Mouse (Mus musculus): Measurements from ENCODE around the gene Wfikkn1. TPM values are rescaled to one million over a fixed set of nuclear protein-coding genes. Genes with fewer than 3 reads are reported as not detected.

Wfikkn1 gene
- polyA plus RNA-seq, 1 experiment from 2014 or later: 0.47 TPM

- Histone ChIP-seq H3K27ac (ENCODE audit: low read depth, low read length) (no peak overlapping the region), H3K9me3 (replicated peaks; ENCODE audit: control insufficient read depth, low read length) (no peaks in the 10 kb centered on the region), H3K9ac (ENCODE audit: low read length) (peak overlapping the region; percentile 69), H3K27me3 (replicated peaks; ENCODE audit: control insufficient read depth, insufficient read depth, low read length) (no peaks in the 10 kb centered on the region), H3K4me3 (ENCODE audit: low read depth, low read length) (peak overlapping the region; percentile 62), H3K36me3 (ENCODE audit: control insufficient read depth, insufficient read depth, low read length) (no peaks in the 10 kb centered on the region), H3K4me2 (ENCODE audit: low read length) (peak overlapping the region; percentile 99), H3K4me1 (ENCODE audit: control insufficient read depth, insufficient read depth, low read length) (peaks cover 6% of the 10 kb centered on the region; the same call in 1 of the 2 replicates)
- DNase-seq (ENCODE audit: low spot score): peak; percentile 17
- 2% methylated on average over 41 of the region's 42 CpGs for WGBS
- ATAC-seq: peak; percentile 51
Measured at GRCm38 (mm10) chr17:25867836-25868600, 12.6 kb downstream of the Wfikkn1 start.

- H3K9me3 ChIP-seq (replicated peaks; ENCODE audit: control insufficient read depth, low read length): no peaks in the 10 kb centered on the region
- peak overlapping the region; percentile 99 for H3K4me2 ChIP-seq (ENCODE audit: low read length)
- H3K36me3 ChIP-seq (ENCODE audit: control insufficient read depth, insufficient read depth, low read length): no peaks in the 10 kb centered on the region
- ATAC-seq (no peak), DNase-seq (ENCODE audit: low spot score) (no peak)
- peak overlapping the region; percentile 62 for H3K4me3 ChIP-seq (ENCODE audit: low read depth, low read length)
- no peaks in the 10 kb centered on the region for H3K27me3 ChIP-seq (replicated peaks; ENCODE audit: control insufficient read depth, insufficient read depth, low read length)
- H3K9ac ChIP-seq (ENCODE audit: low read length): peak overlapping the region; percentile 69
- peaks cover 6% of the 10 kb centered on the region; the same call in 1 of the 2 replicates for H3K4me1 ChIP-seq (ENCODE audit: control insufficient read depth, insufficient read depth, low read length)
- no peak overlapping the region for H3K27ac ChIP-seq (ENCODE audit: low read depth, low read length)
- 13% methylated on average over 7 of the region's 7 CpGs for WGBS
Measured at GRCm38 (mm10) chr17:25867509-25867835, 13.2 kb downstream of the Wfikkn1 start.

- Histone ChIP-seq H3K27me3 (replicated peaks; ENCODE audit: control insufficient read depth, insufficient read depth, low read length) (no peaks in the 10 kb centered on the region), H3K9me3 (replicated peaks; ENCODE audit: control insufficient read depth, low read length) (no peaks in the 10 kb centered on the region), H3K4me2 (ENCODE audit: low read length) (no peak overlapping the region), H3K9ac (ENCODE audit: low read length) (no peak overlapping the region), H3K36me3 (ENCODE audit: control insufficient read depth, insufficient read depth, low read length) (no peaks in the 10 kb centered on the region), H3K4me3 (ENCODE audit: low read depth, low read length) (no peak overlapping the region), H3K4me1 (ENCODE audit: control insufficient read depth, insufficient read depth, low read length) (peaks cover 10% of the 10 kb centered on the region; the same call in 1 of the 2 replicates), H3K27ac (ENCODE audit: low read depth, low read length) (no peak overlapping the region)
- no peak for ATAC-seq
- 88% methylated on average over 3 of the region's 3 CpGs for WGBS
- DNase-seq (ENCODE audit: low spot score): no peak
Measured at GRCm38 (mm10) chr17:25866172-25866571, 14.5 kb downstream of the Wfikkn1 start.

GRCm38 (mm10) chr17:25865288-25865687 lies 15.4 kb downstream of the Wfikkn1 start:
- H3K4me1 ChIP-seq (ENCODE audit: control insufficient read depth, insufficient read depth, low read length): peaks cover 16% of the 10 kb centered on the region
- no peak overlapping the region for H3K4me3 ChIP-seq (ENCODE audit: low read depth, low read length)
- no peak overlapping the region for H3K9ac ChIP-seq (ENCODE audit: low read length)
- WGBS: 90% methylated on average over 11 of the region's 11 CpGs
- H3K4me2 ChIP-seq (ENCODE audit: low read length): no peak overlapping the region
- no peaks in the 10 kb centered on the region for H3K27me3 ChIP-seq (replicated peaks; ENCODE audit: control insufficient read depth, insufficient read depth, low read length)
- H3K9me3 ChIP-seq (replicated peaks; ENCODE audit: control insufficient read depth, low read length): no peaks in the 10 kb centered on the region
- ATAC-seq: no peak
- no peak overlapping the region for H3K27ac ChIP-seq (ENCODE audit: low read depth, low read length)
- H3K36me3 ChIP-seq (ENCODE audit: control insufficient read depth, insufficient read depth, low read length): no peaks in the 10 kb centered on the region
- DNase-seq (ENCODE audit: low spot score): no peak

- Histone ChIP-seq H3K4me1 (ENCODE audit: control insufficient read depth, insufficient read depth, low read length) (peaks cover 17% of the 10 kb centered on the region), H3K36me3 (ENCODE audit: control insufficient read depth, insufficient read depth, low read length) (no peaks in the 10 kb centered on the region), H3K4me3 (ENCODE audit: low read depth, low read length) (no peak overlapping the region), H3K9me3 (replicated peaks; ENCODE audit: control insufficient read depth, low read length) (no peaks in the 10 kb centered on the region), H3K9ac (ENCODE audit: low read length) (no peak overlapping the region), H3K4me2 (ENCODE audit: low read length) (no peak overlapping the region), H3K27me3 (replicated peaks; ENCODE audit: control insufficient read depth, insufficient read depth, low read length) (no peaks in the 10 kb centered on the region), H3K27ac (ENCODE audit: low read depth, low read length) (no peak overlapping the region)
- ATAC-seq (no peak), DNase-seq (ENCODE audit: low spot score) (no peak)
- 93% methylated on average over 14 of the region's 14 CpGs for WGBS
Measured at GRCm38 (mm10) chr17:25864311-25864710, 16.3 kb downstream of the Wfikkn1 start.

GRCm38 (mm10) chr17:25863681-25864080 lies 17.0 kb downstream of the Wfikkn1 start:
- Histone ChIP-seq H3K9me3 (replicated peaks; ENCODE audit: control insufficient read depth, low read length) (no peaks in the 10 kb centered on the region), H3K27me3 (replicated peaks; ENCODE audit: control insufficient read depth, insufficient read depth, low read length) (no peaks in the 10 kb centered on the region), H3K9ac (ENCODE audit: low read length) (no peak overlapping the region), H3K27ac (ENCODE audit: low read depth, low read length) (no peak overlapping the region), H3K4me3 (ENCODE audit: low read depth, low read length) (no peak overlapping the region), H3K4me2 (ENCODE audit: low read length) (no peak overlapping the region), H3K4me1 (ENCODE audit: control insufficient read depth, insufficient read depth, low read length) (peaks cover 17% of the 10 kb centered on the region), H3K36me3 (ENCODE audit: control insufficient read depth, insufficient read depth, low read length) (no peaks in the 10 kb centered on the region)
- WGBS: 92% methylated on average over 6 of the region's 6 CpGs
- no peak for DNase-seq (ENCODE audit: low spot score)
- no peak for ATAC-seq

GRCm38 (mm10) chr17:25861704-25862612 lies 18.7 kb downstream of the Wfikkn1 start:
- H3K9ac ChIP-seq (ENCODE audit: low read length): peak overlapping the region; percentile 82
- H3K9me3 ChIP-seq (replicated peaks; ENCODE audit: control insufficient read depth, low read length): no peaks in the 10 kb centered on the region
- peaks cover 11% of the 10 kb centered on the region for H3K4me1 ChIP-seq (ENCODE audit: control insufficient read depth, insufficient read depth, low read length)
- DNase-seq (ENCODE audit: low spot score) (no peak), ATAC-seq (peak; percentile 19; the same call in 1 of the 2 replicates)
- H3K4me3 ChIP-seq (ENCODE audit: low read depth, low read length): peak overlapping the region; percentile 60
- H3K36me3 ChIP-seq (ENCODE audit: control insufficient read depth, insufficient read depth, low read length): no peaks in the 10 kb centered on the region
- H3K27me3 ChIP-seq (replicated peaks; ENCODE audit: control insufficient read depth, insufficient read depth, low read length): no peaks in the 10 kb centered on the region
- peak overlapping the region; percentile 79 for H3K27ac ChIP-seq (ENCODE audit: low read depth, low read length)
- peak overlapping the region; percentile 84 for H3K4me2 ChIP-seq (ENCODE audit: low read length)
- 10% methylated on average over 6 of the region's 6 CpGs for WGBS

- Histone ChIP-seq H3K27me3 (replicated peaks; ENCODE audit: control insufficient read depth, insufficient read depth, low read length) (no peaks in the 10 kb centered on the region), H3K36me3 (ENCODE audit: control insufficient read depth, insufficient read depth, low read length) (no peaks in the 10 kb centered on the region), H3K9ac (ENCODE audit: low read length) (peak within 1 kb of the TSS; percentile 82), H3K4me3 (ENCODE audit: low read depth, low read length) (peak within 1 kb of the TSS; percentile 60), H3K4me1 (ENCODE audit: control insufficient read depth, insufficient read depth, low read length) (peaks cover 11% of the 10 kb centered on the region), H3K9me3 (replicated peaks; ENCODE audit: control insufficient read depth, low read length) (no peaks in the 10 kb centered on the region), H3K4me2 (ENCODE audit: low read length) (peak within 1 kb of the TSS; percentile 84), H3K27ac (ENCODE audit: low read depth, low read length) (peak within 1 kb of the TSS; percentile 79)
- ATAC-seq (peak; percentile 97), DNase-seq (ENCODE audit: low spot score) (peak; percentile 97)
- 3% methylated on average over 64 of the region's 65 CpGs for WGBS
Measured at GRCm38 (mm10) chr17:25860832-25861703, 19.6 kb downstream of the Wfikkn1 start, which contains the start of gene Wdr90. TSS of gene Wdr90 (minus strand) at chr17:25861501.
